Mouse (Mus musculus): ENCODE results near the gene Olfm2. TPM values are rescaled to one million over a fixed set of nuclear protein-coding genes. Genes with fewer than 3 reads are reported as not detected.

Gene Olfm2
- polyA plus RNA-seq, 1 experiment from 2014 or later = 269 TPM

Other genes starting within 250 kb of the Olfm2 start
- gene Zfp266, start 224.9 kb downstream of the Olfm2 start, polyA plus RNA-seq (2015; fragmentation: Nextera tagmentation; extraction: Ambion mirVana) = 84.6 and 91.4 TPM in 2 replicates
- gene Zfp846, start 165.1 kb downstream of the Olfm2 start, polyA plus RNA-seq (2015; fragmentation: Nextera tagmentation; extraction: Ambion mirVana) = 41.7 and 43.4 TPM in 2 replicates
- gene Ubl5, start 103.5 kb downstream of the Olfm2 start, polyA plus RNA-seq (2015; fragmentation: Nextera tagmentation; extraction: Ambion mirVana) = 428 and 459 TPM in 2 replicates
- gene Fbxl12, start 101.6 kb downstream of the Olfm2 start, polyA plus RNA-seq (2015; fragmentation: Nextera tagmentation; extraction: Ambion mirVana) = 14.6 and 15.6 TPM in 2 replicates
- 70.6 and 76.1 TPM in 2 replicates for gene Pin1, start 94.3 kb downstream of the Olfm2 start, polyA plus RNA-seq (2015; fragmentation: Nextera tagmentation; extraction: Ambion mirVana)
- 1.1 and 1.2 TPM in 2 replicates for gene Col5a3, start 68.7 kb upstream of the Olfm2 start, polyA plus RNA-seq (2015; fragmentation: Nextera tagmentation; extraction: Ambion mirVana)
- gene Rdh8, start 72.2 kb upstream of the Olfm2 start, polyA plus RNA-seq (2015; fragmentation: Nextera tagmentation; extraction: Ambion mirVana) = not detected in 2 replicates
- gene A230050P20Rik, start 122.3 kb upstream of the Olfm2 start, polyA plus RNA-seq (2015; fragmentation: Nextera tagmentation; extraction: Ambion mirVana) = 18.1 and 22.6 TPM in 2 replicates
- 15.6 and 18.1 TPM in 2 replicates for gene Angptl6, start 133.4 kb upstream of the Olfm2 start, polyA plus RNA-seq (2015; fragmentation: Nextera tagmentation; extraction: Ambion mirVana)
- gene Ppan, start 141.8 kb upstream of the Olfm2 start, polyA plus RNA-seq (2015; fragmentation: Nextera tagmentation; extraction: Ambion mirVana) = 44.4 and 48.0 TPM in 2 replicates
- gene Eif3g, start 152.3 kb upstream of the Olfm2 start, polyA plus RNA-seq (2015; fragmentation: Nextera tagmentation; extraction: Ambion mirVana) = 243 and 247 TPM in 2 replicates
- 49.5 and 64.2 TPM in 2 replicates for gene Dnmt1, start 213.5 kb upstream of the Olfm2 start, polyA plus RNA-seq (2015; fragmentation: Nextera tagmentation; extraction: Ambion mirVana)
- 9.5 and 10.3 TPM in 2 replicates for gene S1pr2, start 230.4 kb upstream of the Olfm2 start, polyA plus RNA-seq (2015; fragmentation: Nextera tagmentation; extraction: Ambion mirVana)